In genomic region chr7:65455208-65455607, GRCm38 (mm10) we compare ENCODE assay signal across 27 mouse cellular contexts.
DNase-seq lines count a peak whose midpoint lies in the region; ATAC-seq and TF ChIP-seq lines count a peak whose summit lies in the region.
"Had no signal": no experiment of that assay in that cellular context is flagged by ENCODE, and none has a peak within 500 bp of the region (broad histone marks: within the 10 kb centered on the region; RNA-seq: fewer than 3 reads in every experiment).

No protein-coding gene starts in this region.

- H3K4me3 ChIP-seq in gastrocnemius, adult 2 months: no peak overlapping the region
- no peak overlapping the region for H3K4me3 ChIP-seq in lung, embryonic 15.5 days
- H3K4me3 ChIP-seq in cortical plate, adult 2 months (ENCODE audit: insufficient read depth, low read length): no peak overlapping the region
- no peak overlapping the region for H3K4me3 ChIP-seq in olfactory bulb, adult 2 months (ENCODE audit: insufficient read depth, low read depth, low read length)
- H3K4me3 ChIP-seq: forebrain, embryonic 13.5 days; heart, embryonic 12.5 days; hindbrain, embryonic 13.5 days; liver, embryonic 12.5 days; midbrain, embryonic 15.5 days; neural tube, embryonic 15.5 days had no signal

- H3K4me1 ChIP-seq in lung, embryonic 15.5 days: peaks cover 22% of the 10 kb centered on the region
- no peaks in the 10 kb centered on the region; the same call in 1 of the 2 replicates for H3K4me1 ChIP-seq in cortical plate, adult 2 months (ENCODE audit: control insufficient read depth, insufficient read depth, low read length)
- peaks cover 4% of the 10 kb centered on the region for H3K4me1 ChIP-seq in olfactory bulb, adult 2 months (ENCODE audit: control insufficient read depth, insufficient read depth, low read length)
- H3K4me1 ChIP-seq: liver, embryonic 12.5 days had no signal

- no peaks in the 10 kb centered on the region for H3K9me3 ChIP-seq in lung, embryonic 15.5 days
- H3K9me3 ChIP-seq: forebrain, embryonic 13.5 days; G1E; heart, embryonic 12.5 days; hindbrain, embryonic 13.5 days; liver, embryonic 12.5 days; midbrain, embryonic 15.5 days; neural tube, embryonic 15.5 days had no signal

- no peak for TF ChIP-seq POLR2A in cortical plate, adult 2 months (IDR thresholded peaks at IDR 0.05; ENCODE audit: extremely low read depth, insufficient read depth, low read length)
- no peak for TF ChIP-seq POLR2A in olfactory bulb, adult 2 months (IDR thresholded peaks at IDR 0.05; ENCODE audit: insufficient read depth, low read depth, low read length)

- no peak for ATAC-seq in lung, embryonic 15.5 days (ENCODE audit: borderline replicate concordance, extremely low read depth, low FRiP score, low TSS enrichment)
- ATAC-seq: liver, embryonic 12.5 days; midbrain, embryonic 15.5 days had no signal

- WGBS in lung, embryonic 15.5 days: 66% methylated on average over 3 of the region's 3 CpGs
- 93% methylated on average over 3 of the region's 3 CpGs for WGBS in olfactory bulb, adult 2 months

- H3K9ac ChIP-seq in lung, embryonic 15.5 days: no peak overlapping the region
- H3K9ac ChIP-seq: forebrain, embryonic 13.5 days; heart, embryonic 12.5 days; hindbrain, embryonic 13.5 days; liver, embryonic 12.5 days; midbrain, embryonic 15.5 days; neural tube, embryonic 15.5 days had no signal

- intact Hi-C loops in gastrocnemius, adult 2 months (cut with DNase I): loop anchor here (5.0 kb wide), 1 partner anchor 88 kb away; no protein-coding TSS in a partner anchor
- intact Hi-C loops in gastrocnemius, postnatal 14 days (cut with DNase I; ENCODE audit: low total_unique reads): no loop called here

- H3K27ac ChIP-seq in gastrocnemius, adult 2 months: peak overlapping the region; percentile 75; the same call in 1 of the 2 replicates
- peak overlapping the region; percentile 64 for H3K27ac ChIP-seq in lung, embryonic 15.5 days
- H3K27ac ChIP-seq in cortical plate, adult 2 months (ENCODE audit: insufficient read depth, low read length): peak overlapping the region; percentile 74; the same call in 1 of the 2 replicates
- peak overlapping the region; percentile 1; the same call in 1 of the 2 replicates for H3K27ac ChIP-seq in olfactory bulb, adult 2 months (ENCODE audit: insufficient read depth, low read depth, low read length)
- H3K27ac ChIP-seq: forebrain, embryonic 13.5 days; liver, embryonic 12.5 days; macrophage; midbrain, embryonic 15.5 days; neural tube, embryonic 15.5 days had no signal

- H3K4me2 ChIP-seq in lung, embryonic 15.5 days: no peak overlapping the region
- H3K4me2 ChIP-seq: forebrain, embryonic 13.5 days; heart, embryonic 12.5 days; hindbrain, embryonic 13.5 days; liver, embryonic 12.5 days; midbrain, embryonic 15.5 days; neural tube, embryonic 15.5 days had no signal

- DNase-seq in gastrocnemius, adult 2 months: no peak
- no peak for DNase-seq in gastrocnemius, postnatal 14 days
- no peak for DNase-seq in lung, adult 18-20 months
- DNase-seq in testis, postnatal 10 days (ENCODE audit: low spot score): no peak
- DNase-seq in cerebellum, adult 9-10 months: no peak
- DNase-seq: cerebellum, adult 11-12 months; cerebellum, postnatal 25 days; gastrocnemius, postnatal 25 days; heart, adult 11 months; heart, postnatal 4 days; kidney, adult 18-20 months; kidney, postnatal 10 days; left cerebral cortex, postnatal 4 days; lung, adult 2 months; right cerebral cortex, adult 18-20 months had no signal

- no peaks in the 10 kb centered on the region for H3K27me3 ChIP-seq in lung, embryonic 15.5 days
- H3K27me3 ChIP-seq: CH12.LX; forebrain, embryonic 13.5 days; heart, embryonic 12.5 days; hindbrain, embryonic 13.5 days; liver, embryonic 12.5 days; midbrain, embryonic 15.5 days; neural tube, embryonic 15.5 days had no signal

- no peak for TF ChIP-seq CTCF in gastrocnemius, adult 2 months (IDR thresholded peaks at IDR 0.05)
- TF ChIP-seq CTCF in cortical plate, adult 2 months (IDR thresholded peaks at IDR 0.05; ENCODE audit: extremely low read depth, insufficient read depth, low read length): no peak
- no peak for TF ChIP-seq CTCF in olfactory bulb, adult 2 months (IDR thresholded peaks at IDR 0.05; ENCODE audit: insufficient read depth, low read depth, low read length)

- no peaks in the 10 kb centered on the region for H3K36me3 ChIP-seq in lung, embryonic 15.5 days
- H3K36me3 ChIP-seq: G1E; heart, embryonic 12.5 days; hindbrain, embryonic 13.5 days; liver, embryonic 12.5 days; midbrain, embryonic 15.5 days; neural tube, embryonic 15.5 days had no signal

Comparison
In these comparisons a context has a peak if more than half of its experiments do, and no peak if none do; other contexts are left out.
1. H3K27ac ChIP-seq: peak in every context shown above with its lines; median percentile 75 in gastrocnemius, adult 2 months; 74 in cortical plate, adult 2 months; 64 in lung, embryonic 15.5 days; 1 in olfactory bulb, adult 2 months.